In genomic region chr5:24394165-24394894, GRCm38 (mm10) we compare ENCODE assay signal across 8 mouse cellular contexts. TPM values are rescaled to one million over a fixed set of nuclear protein-coding genes. Genes with fewer than 3 reads are reported as not detected.
DNase-seq lines count a peak whose midpoint lies in the region; ATAC-seq and TF ChIP-seq lines count a peak whose summit lies in the region.

No protein-coding gene starts in this region.

- intact Hi-C loops in heart, postnatal 25 days (cut with DNase I) = loop anchor here (2.0 kb wide), 1 partner anchor 76 kb away; no protein-coding TSS in a partner anchor

- ATAC-seq in forebrain, embryonic 15.5 days (replicated peaks) = peak; percentile 97
- peak; percentile 89 for ATAC-seq in neutrophil, adult 5-6 weeks (ENCODE audit: extremely low read depth, insufficient number of reproducible peaks, low FRiP score, poor library complexity, severe bottlenecking)

- H3K36me3 ChIP-seq in ES-E14 (ENCODE audit: control insufficient read depth, insufficient read depth, low read length, poor library complexity, severe bottlenecking) = no peaks in the 10 kb centered on the region
- no peaks in the 10 kb centered on the region for H3K36me3 ChIP-seq in forebrain, embryonic 15.5 days

- peaks cover 8% of the 10 kb centered on the region; the same call in 1 of the 2 replicates for H3K27me3 ChIP-seq in forebrain, embryonic 15.5 days

- peak overlapping the region; percentile 83 for H3K9ac ChIP-seq in ES-E14 (ENCODE audit: insufficient read depth, low read depth, low read length, poor library complexity, severe bottlenecking)
- H3K9ac ChIP-seq in forebrain, embryonic 15.5 days (replicated peaks) = peak overlapping the region; percentile 51

- H3K4me2 ChIP-seq in forebrain, embryonic 15.5 days (replicated peaks) = peak overlapping the region; percentile 48

- in situ Hi-C loops in ES-E14 (cut with MboI; ENCODE audit: low sequenced_read_pairs in 2 of 2, unreplicated experiment in 2 of 2) = no loop called here

- TF ChIP-seq POLR2A in lung, adult 2 months (IDR thresholded peaks at IDR 0.05; ENCODE audit: borderline replicate concordance, extremely low read depth, low read depth, low read length) = peak; percentile 68; the same call in 1 of the 2 replicates

- H3K4me3 ChIP-seq in ES-E14 (ENCODE audit: insufficient read depth in 1 of 2, low read depth in 1 of 2, low read length in 2 of 2, poor library complexity in 1 of 2, severe bottlenecking in 1 of 2) = peak overlapping the region; percentile 69 to 92
- peak overlapping the region; percentile 68 for H3K4me3 ChIP-seq in forebrain, embryonic 15.5 days
- H3K4me3 ChIP-seq in lung, adult 2 months (replicated peaks; ENCODE audit: extremely low read depth, low read depth, low read length) = peak overlapping the region; percentile 80

- peaks cover 3 to 11% of the 10 kb centered on the region in 2 experiments; a peak in 3 of 4 replicates for H3K4me1 ChIP-seq in ES-E14 (ENCODE audit: control insufficient read depth in 2 of 2, insufficient read depth in 2 of 2, low read length in 2 of 2, poor library complexity in 1 of 2)
- peaks cover 12% of the 10 kb centered on the region; the same call in 1 of the 2 replicates for H3K4me1 ChIP-seq in forebrain, embryonic 15.5 days
- H3K4me1 ChIP-seq in lung, adult 2 months (ENCODE audit: control insufficient read depth, insufficient read depth, low read length) = peaks cover 8% of the 10 kb centered on the region

- 2% methylated on average over 36 of the region's 36 CpGs for WGBS in forebrain, embryonic 15.5 days
- 1% methylated on average over 36 of the region's 36 CpGs for WGBS in lung, adult 2 months

- TF ChIP-seq CTCF in lung, adult 2 months (IDR thresholded peaks at IDR 0.05; ENCODE audit: insufficient read depth, low read length) = peak; percentile 60

- DNase-seq in ES-E14 (ENCODE audit: low read depth, low spot score) = peak; percentile 98
- peak; percentile 96 for DNase-seq in cerebellum, adult 11-12 months
- DNase-seq in heart, postnatal 25 days (ENCODE audit: low spot score) = peak; percentile 91
- DNase-seq in layer of hippocampus, adult 18-20 months (ENCODE audit: low spot score in 2 of 2) = peak; percentile 95 to 99
- peak; percentile 97 for DNase-seq in lung, adult 2 months
- DNase-seq in thymus, adult 18-20 months = peak; percentile 81 to 93

- H3K27ac ChIP-seq in ES-E14 (ENCODE audit: insufficient read depth, low read depth, low read length, poor library complexity, severe bottlenecking) = peak overlapping the region; percentile 56
- H3K27ac ChIP-seq in forebrain, embryonic 15.5 days (replicated peaks) = peak overlapping the region; percentile 85

- no peaks in the 10 kb centered on the region for H3K9me3 ChIP-seq in ES-E14 (ENCODE audit: control insufficient read depth, insufficient read depth, low read depth, low read length)
- no peaks in the 10 kb centered on the region for H3K9me3 ChIP-seq in forebrain, embryonic 15.5 days

TF ChIP-seq in ES-E14, 5 proteins besides CTCF, POLR2A, EP300 and RAD21:
- TF ChIP-seq CHD2 (IDR thresholded peaks at IDR 0.05; ENCODE audit: low read depth, low read length) (peak; percentile 91), ZNF384 (IDR thresholded peaks at IDR 0.05; ENCODE audit: low read depth, low read length) (no peak), HCFC1 (IDR thresholded peaks at IDR 0.05; ENCODE audit: borderline replicate concordance, insufficient read depth, low read length) (peak; percentile 97), MAFK (IDR thresholded peaks at IDR 0.05; ENCODE audit: insufficient read depth, low read depth, low read length) (no peak)

RNA-seq across cellular contexts. Expression of gene Abcb8, which starts 0.9 kb away (rescaled TPM):
- total RNA-seq in ES-E14 (2012; rRNA removed) = 46.5 and 70.5 TPM in 2 replicates
- 47.9 and 48.7 TPM in 2 replicates for polyA plus RNA-seq in forebrain, embryonic 15.5 days (2015; fragmentation: Nextera tagmentation; extraction: Ambion mirVana)
- total RNA-seq in heart, postnatal 25 days (2021) = 10 to 100 TPM; 82.8 to 83.7 TPM
- total RNA-seq in layer of hippocampus, adult 18-20 months (2021) = 10 to 100 TPM; 57.0 to 60.1 TPM
- 36.0 and 38.5 TPM in 2 replicates for polyA plus RNA-seq in lung, adult 2 months (2012; rRNA removed)
- 5.0 and 5.2 TPM in 2 replicates for total RNA-seq in neutrophil, adult 5-6 weeks (2017)

RNA-seq across cellular contexts. Expression of gene Atg9b, which starts 2.4 kb away (rescaled TPM):
- total RNA-seq in ES-E14 (2012; rRNA removed) = 3.7 and 8.2 TPM in 2 replicates
- 0.64 and 0.93 TPM in 2 replicates for polyA plus RNA-seq in forebrain, embryonic 15.5 days (2015; fragmentation: Nextera tagmentation; extraction: Ambion mirVana)
- total RNA-seq in heart, postnatal 25 days (2021) = 1 to 10 TPM in 1 of 2 experiments, under 1 TPM in 1; 0.42 to 1.2 TPM
- 1 to 10 TPM; 3.0 to 3.7 TPM for total RNA-seq in layer of hippocampus, adult 18-20 months (2021)
- 2.0 and 9.7 TPM in 2 replicates for polyA plus RNA-seq in lung, adult 2 months (2012; rRNA removed)
- total RNA-seq in neutrophil, adult 5-6 weeks (2017) = not detected in 2 replicates

RNA-seq across cellular contexts. Expression of gene Asic3, which starts 18.9 kb away (rescaled TPM):
- 0.40 and 0.90 TPM in 2 replicates for total RNA-seq in ES-E14 (2012; rRNA removed)
- polyA plus RNA-seq in forebrain, embryonic 15.5 days (2015; fragmentation: Nextera tagmentation; extraction: Ambion mirVana) = 0.22 and 0.59 TPM in 2 replicates
- under 1 TPM in 1 of 2 experiments, not detected in 1; 0.17 TPM for total RNA-seq in heart, postnatal 25 days (2021)
- under 1 TPM; 0.27 to 0.53 TPM for total RNA-seq in layer of hippocampus, adult 18-20 months (2021)
- 0.15 and 0.50 TPM in 2 replicates for polyA plus RNA-seq in lung, adult 2 months (2012; rRNA removed)
- 0.23 TPM in 1 of 2 replicates, not detected in the other for total RNA-seq in neutrophil, adult 5-6 weeks (2017)

RNA-seq across cellular contexts. Expression of gene Cdk5, which starts 29.0 kb away (rescaled TPM):
- total RNA-seq in ES-E14 (2012; rRNA removed) = 17.8 and 23.4 TPM in 2 replicates
- 106 and 114 TPM in 2 replicates for polyA plus RNA-seq in forebrain, embryonic 15.5 days (2015; fragmentation: Nextera tagmentation; extraction: Ambion mirVana)
- 10 to 100 TPM; 19.2 to 22.8 TPM for total RNA-seq in heart, postnatal 25 days (2021)
- total RNA-seq in layer of hippocampus, adult 18-20 months (2021) = 100 to 1,000 TPM; 126 to 133 TPM
- polyA plus RNA-seq in lung, adult 2 months (2012; rRNA removed) = 47.0 and 71.4 TPM in 2 replicates
- total RNA-seq in neutrophil, adult 5-6 weeks (2017) = 30.0 and 36.6 TPM in 2 replicates

RNA-seq across cellular contexts. Expression of gene Slc4a2, which starts 29.3 kb away (rescaled TPM):
- total RNA-seq in ES-E14 (2012; rRNA removed) = 30.4 and 31.5 TPM in 2 replicates
- 18.5 and 23.7 TPM in 2 replicates for polyA plus RNA-seq in forebrain, embryonic 15.5 days (2015; fragmentation: Nextera tagmentation; extraction: Ambion mirVana)
- total RNA-seq in heart, postnatal 25 days (2021) = 10 to 100 TPM; 29.7 to 31.3 TPM
- 10 to 100 TPM; 30.1 to 30.8 TPM for total RNA-seq in layer of hippocampus, adult 18-20 months (2021)
- polyA plus RNA-seq in lung, adult 2 months (2012; rRNA removed) = 84.6 and 86.8 TPM in 2 replicates
- total RNA-seq in neutrophil, adult 5-6 weeks (2017) = 56.8 and 58.0 TPM in 2 replicates

Comparison
In these comparisons a context has a peak if more than half of its experiments do, and no peak if none do; other contexts are left out.
1. Peak in every context shown above with its lines: DNase-seq, ATAC-seq, H3K4me3 ChIP-seq and H3K27ac ChIP-seq.